Mouse (Mus musculus) heart, embryonic 11.5 days (tissue): ENCODE data around the gene Lig1. TPM values are rescaled to one million over a fixed set of nuclear protein-coding genes. Genes with fewer than 3 reads are reported as not detected.

Experiments used
- ATAC-seq: fragments of 200-750 bp; cut with Nextera tagmentation; replicated peaks from 2 replicates; pipeline ENCODE4 v1.8.0; 2017; ENCODE audit warnings: moderate library complexity; ENCODE audit not compliant: insufficient number of reproducible peaks, low FRiP score, low TSS enrichment
- H3K27ac ChIP-seq: fragments of 300-500 bp; sonication (generic); 2 replicates; pipeline ENCODE4 v1.5.1; 2014; ENCODE audit warnings: mild to moderate bottlenecking, low read depth, low read length
- H3K27me3 ChIP-seq: fragments of 300-500 bp; sonication (generic); 2 replicates; pipeline ENCODE4 v1.6.1; 2014; ENCODE audit warnings: mild to moderate bottlenecking, low read length, mixed read lengths; ENCODE audit not compliant: control insufficient read depth, insufficient read depth
- H3K36me3 ChIP-seq: fragments of 300-500 bp; sonication (generic); 2 replicates; pipeline ENCODE4 v1.6.1; 2014; ENCODE audit warnings: mild to moderate bottlenecking, low read length, moderate library complexity, mixed read lengths; ENCODE audit not compliant: control insufficient read depth, insufficient read depth
- H3K4me1 ChIP-seq: fragments of 300-500 bp; sonication (generic); 2 replicates; pipeline ENCODE4 v1.6.1; 2014; ENCODE audit warnings: low read length; ENCODE audit not compliant: control insufficient read depth, insufficient read depth
- H3K4me2 ChIP-seq: fragments of 300-500 bp; sonication (generic); 2 replicates; pipeline ENCODE4 v1.6.1; 2014; ENCODE audit warnings: mild to moderate bottlenecking, moderate library complexity
- H3K4me3 ChIP-seq: fragments of 300-500 bp; sonication (generic); 2 replicates; pipeline ENCODE4 v1.5.1; 2014; ENCODE audit warnings: low read depth, low read length
- H3K9ac ChIP-seq: fragments of 300-500 bp; sonication (generic); 2 replicates; pipeline ENCODE4 v1.6.1; 2014; ENCODE audit warnings: mild to moderate bottlenecking, low read depth, low read length, moderate library complexity
- H3K9me3 ChIP-seq: fragments of 300-500 bp; sonication (generic); replicated peaks from 2 replicates; pipeline ENCODE4 v1.6.1; 2016; ENCODE audit warnings: low read length; ENCODE audit not compliant: control insufficient read depth
- WGBS: fragments of 180-500 bp; shearing (Covaris S2); extraction: QIAGEN DNeasy Blood & Tissue Kit; methylation state at CpG from one replicate; pipeline ENCODE4 v1.1.7; 2014; ENCODE audit not compliant: insufficient replicate concordance; 5-methylcytosine and 5-hydroxymethylcytosine counted together
- polyA plus RNA-seq: library from polyadenylated mRNA; unstranded; fragments of >200 nt; fragmentation: Nextera tagmentation; extraction: Ambion mirVana; gene quantifications from 2 replicates; pipeline ENCODE4 v1.2.1, GENCODE M21; 2014

The Lig1 gene
- 84.6 and 95.3 TPM in 2 replicates for polyA plus RNA-seq

DNA sequence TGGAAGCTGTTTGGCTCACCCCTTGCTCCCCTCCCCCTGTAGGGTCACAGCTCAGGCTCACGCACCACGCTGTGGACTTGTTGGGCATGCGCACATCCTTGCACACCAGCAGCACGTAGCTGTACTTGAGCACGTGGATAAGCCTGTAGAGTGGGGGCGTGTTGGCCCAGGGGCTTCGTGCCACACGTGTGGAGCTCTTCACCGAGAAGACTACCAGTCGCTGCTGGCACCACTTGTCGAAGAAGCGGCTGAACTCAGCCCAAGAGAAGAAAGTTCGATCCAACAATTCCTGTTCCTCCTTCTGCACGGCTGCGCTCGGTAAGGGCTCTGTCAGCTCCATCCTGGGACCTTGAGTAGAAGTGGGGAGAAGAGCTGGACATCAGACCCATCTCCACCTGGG lies at the start of gene Lig1:
Gene Lig1, plus strand, starts transcription at position 203 of the 400 bp plus-strand sequence.
- H3K4me2 ChIP-seq = peak within 1 kb of the TSS; percentile 82
- H3K9me3 ChIP-seq = no peaks in the 10 kb centered on the region
- 93% methylated on average over 16 of the region's 16 CpGs for WGBS
- H3K27ac ChIP-seq = peak within 1 kb of the TSS; percentile 87
- peaks cover 4% of the 10 kb centered on the region; the same call in 1 of the 2 replicates for H3K4me1 ChIP-seq
- peaks cover 17% of the 10 kb centered on the region for H3K36me3 ChIP-seq
- H3K4me3 ChIP-seq = peak within 1 kb of the TSS; percentile 80
- H3K27me3 ChIP-seq = no peaks in the 10 kb centered on the region
- ATAC-seq = no peak
- peak within 1 kb of the TSS; percentile 86 for H3K9ac ChIP-seq

DNA sequence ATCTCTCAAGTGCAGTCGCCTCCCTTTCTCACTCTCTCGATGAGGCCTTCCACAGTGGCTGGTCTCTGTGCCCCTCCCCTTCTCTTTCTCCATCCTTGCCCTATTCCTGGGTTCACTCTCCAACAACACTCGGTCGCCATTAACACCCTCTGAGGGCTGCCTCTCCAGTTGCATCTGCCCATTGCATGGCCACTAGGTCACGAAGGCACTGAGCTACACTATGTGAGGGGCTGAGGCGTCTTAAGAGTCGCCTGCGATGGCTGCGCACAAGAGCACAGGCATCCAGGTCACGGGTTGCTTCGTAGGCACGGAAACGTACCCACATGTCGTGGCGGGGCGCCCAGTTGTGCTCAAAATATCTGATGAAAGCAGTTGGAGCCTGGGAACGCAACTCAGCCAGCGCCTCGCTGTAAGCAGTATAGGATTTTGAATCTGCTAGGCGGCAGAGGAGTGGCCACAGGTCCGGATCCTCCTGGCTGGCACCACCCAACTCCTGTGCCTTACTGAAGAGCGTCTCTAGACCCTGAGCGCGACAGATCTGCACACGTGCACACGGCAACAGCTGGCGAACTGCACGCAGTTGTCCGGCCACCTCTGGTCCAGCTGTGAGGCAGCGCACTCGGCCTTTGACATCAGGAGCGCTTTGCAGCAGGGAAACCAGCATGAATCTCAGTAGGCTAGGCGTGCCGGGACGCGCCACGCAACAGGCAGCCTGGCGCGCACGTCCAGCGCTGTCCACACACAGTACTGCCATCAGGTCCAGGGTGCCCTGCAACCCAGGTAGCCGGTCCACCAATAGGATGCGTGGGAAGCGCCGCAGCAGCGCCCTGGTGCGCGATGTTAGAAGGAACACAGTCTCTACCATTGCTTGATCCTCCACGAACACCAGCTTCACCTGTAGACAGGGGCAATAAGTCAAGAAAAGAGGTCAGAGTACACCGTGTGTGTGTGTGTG lies 16.1 kb upstream of the Lig1 start:
- 36% methylated on average over 50 of the region's 50 CpGs for WGBS

DNA sequence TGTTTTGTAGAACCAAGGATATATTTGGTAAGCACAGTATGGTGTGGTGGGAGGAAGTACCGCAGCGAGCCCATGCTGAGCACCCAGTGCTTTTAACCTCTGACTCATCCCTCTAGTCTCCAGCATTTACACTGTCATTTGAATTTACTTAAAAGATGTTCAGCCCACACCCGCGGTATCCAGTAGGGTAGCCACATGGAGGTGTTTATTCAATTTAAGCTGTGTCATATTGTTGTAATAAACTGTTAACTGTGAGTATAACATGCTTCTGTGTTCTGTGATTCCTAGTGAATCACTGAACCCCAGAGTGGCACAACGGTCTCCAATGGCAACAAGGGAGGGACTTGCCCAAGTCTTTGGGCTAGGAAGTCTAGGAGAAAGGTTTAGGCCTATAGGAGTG lies 13.2 kb upstream of the Lig1 start:
- Histone ChIP-seq H3K4me3 (no peak overlapping the region), H3K4me1 (no peaks in the 10 kb centered on the region), H3K36me3 (no peaks in the 10 kb centered on the region), H3K27me3 (peaks cover 6% of the 10 kb centered on the region), H3K27ac (no peak overlapping the region), H3K9ac (no peak overlapping the region), H3K4me2 (no peak overlapping the region), H3K9me3 (no peaks in the 10 kb centered on the region)
- WGBS = 81% methylated on average over 5 of the region's 5 CpGs
- no peak for ATAC-seq

More for the DNA sequence above, 16.1 kb upstream of the Lig1 start:
- H3K9me3 ChIP-seq = no peaks in the 10 kb centered on the region
- no peak overlapping the region for H3K27ac ChIP-seq
- no peaks in the 10 kb centered on the region for H3K4me1 ChIP-seq
- no peak overlapping the region for H3K9ac ChIP-seq
- peak overlapping the region; percentile 29 for H3K4me2 ChIP-seq
- H3K36me3 ChIP-seq = no peaks in the 10 kb centered on the region
- ATAC-seq = no peak; the same call in 1 of the 2 replicates
- H3K27me3 ChIP-seq = peaks cover 6% of the 10 kb centered on the region
- 0 out of 2 replicates have a peak overlapping the region, but pooled peaks have one; percentile 12 for H3K4me3 ChIP-seq

DNA sequence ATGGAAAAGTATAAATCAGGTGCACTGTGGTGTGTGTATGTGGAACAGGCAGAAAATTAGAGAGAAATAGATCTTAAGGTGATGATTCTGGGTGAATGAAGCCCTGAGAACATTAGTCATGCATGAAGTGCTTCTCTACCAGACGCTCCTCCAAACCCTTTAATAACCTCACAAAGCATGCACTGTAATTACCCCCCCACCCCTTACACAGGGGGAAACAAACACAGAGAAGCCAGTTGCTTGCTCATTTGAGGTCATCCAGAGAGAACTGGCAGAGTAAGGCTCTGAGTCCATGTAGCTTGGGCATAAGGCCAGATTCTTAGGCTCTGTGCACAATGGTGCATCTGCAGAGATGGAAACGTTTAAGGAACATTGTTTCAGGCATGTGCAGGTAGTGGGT lies 12.7 kb upstream of the Lig1 start:
- no peaks in the 10 kb centered on the region for H3K36me3 ChIP-seq
- WGBS = 85% methylated on average over 2 of the region's 2 CpGs
- ATAC-seq = no peak
- no peak overlapping the region for H3K4me2 ChIP-seq
- H3K27me3 ChIP-seq = peaks cover 6% of the 10 kb centered on the region
- no peak overlapping the region for H3K27ac ChIP-seq
- H3K4me1 ChIP-seq = no peaks in the 10 kb centered on the region
- no peak overlapping the region for H3K4me3 ChIP-seq
- H3K9me3 ChIP-seq = no peaks in the 10 kb centered on the region
- no peak overlapping the region for H3K9ac ChIP-seq

DNA sequence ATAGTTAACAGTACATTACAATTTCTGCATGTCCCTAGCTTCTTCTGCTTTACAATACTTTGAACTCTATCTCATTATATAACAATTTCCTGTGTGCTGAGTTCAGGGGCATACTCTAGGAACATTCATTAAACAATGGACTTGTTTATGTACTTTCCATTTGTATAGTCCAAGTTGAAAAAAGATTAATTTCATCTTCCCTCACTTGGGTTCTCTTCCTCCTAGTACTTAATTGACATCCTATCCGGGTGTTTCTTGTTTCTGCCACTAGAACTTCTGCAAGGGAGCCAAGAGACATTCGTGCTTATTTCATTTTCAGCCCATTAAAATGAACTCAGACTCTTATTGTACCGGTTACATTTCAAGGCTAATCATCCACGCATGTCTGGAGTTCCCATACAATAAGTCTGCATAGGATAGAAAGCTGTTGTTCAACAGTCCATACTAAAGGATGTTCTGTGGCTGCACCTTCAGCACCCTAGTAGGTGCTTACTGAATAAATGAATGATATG lies 8.3 kb upstream of the Lig1 start:
- Histone ChIP-seq H3K4me1 (no peaks in the 10 kb centered on the region), H3K4me2 (no peak overlapping the region), H3K9ac (no peak overlapping the region), H3K9me3 (no peaks in the 10 kb centered on the region), H3K4me3 (no peak overlapping the region), H3K27me3 (no peaks in the 10 kb centered on the region), H3K36me3 (0 out of 2 replicates have a peak, but pooled peaks cover under 1% of the 10 kb centered on the region), H3K27ac (no peak overlapping the region)
- 85% methylated on average over 4 of the region's 4 CpGs for WGBS
- ATAC-seq = no peak

DNA sequence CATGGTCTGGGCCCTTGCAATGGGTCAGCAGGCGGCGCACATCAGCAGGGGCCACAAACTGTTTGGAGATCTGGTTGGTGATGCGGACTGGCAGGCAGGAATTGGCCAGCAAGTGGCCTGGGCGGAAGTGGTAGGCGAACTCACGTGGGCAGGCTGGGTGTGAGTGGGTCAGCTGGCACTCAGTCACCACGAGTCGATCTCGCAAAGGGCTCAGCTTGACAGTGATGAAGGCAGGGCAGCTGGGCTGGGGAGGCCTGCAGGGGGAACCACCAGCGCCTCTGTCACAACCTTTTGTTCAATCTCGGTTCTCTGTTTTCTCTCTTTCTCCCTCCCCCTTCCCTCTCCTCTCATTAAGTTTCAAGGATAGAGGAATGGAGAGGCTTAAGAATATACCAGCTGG lies 7.7 kb upstream of the Lig1 start:
- Histone ChIP-seq H3K4me3 (no peak overlapping the region), H3K27ac (no peak overlapping the region), H3K27me3 (no peaks in the 10 kb centered on the region), H3K4me2 (no peak overlapping the region), H3K9ac (no peak overlapping the region), H3K36me3 (0 out of 2 replicates have a peak, but pooled peaks cover 2% of the 10 kb centered on the region), H3K4me1 (no peaks in the 10 kb centered on the region), H3K9me3 (no peaks in the 10 kb centered on the region)
- no peak for ATAC-seq
- 76% methylated on average over 11 of the region's 11 CpGs for WGBS

DNA sequence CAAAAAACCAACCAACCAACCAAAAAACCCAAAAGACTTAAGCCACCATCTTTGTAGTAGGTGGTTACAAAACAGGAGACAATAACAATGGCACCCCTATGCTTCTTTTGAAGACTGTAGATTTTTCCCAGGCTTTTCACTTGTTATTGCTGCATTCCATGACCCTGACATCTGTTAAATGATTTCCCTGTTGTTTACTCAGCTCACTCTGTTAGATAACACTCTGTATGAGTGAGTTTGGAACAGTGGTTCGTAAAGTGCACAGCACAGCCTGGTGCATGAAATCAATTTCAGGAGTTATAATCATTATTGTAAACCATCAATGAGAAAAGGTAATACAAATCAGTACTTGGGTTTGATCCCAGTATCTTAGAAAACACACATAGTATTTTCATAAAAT lies 5.4 kb upstream of the Lig1 start:
- no peak overlapping the region for H3K4me3 ChIP-seq
- no peak overlapping the region for H3K27ac ChIP-seq
- H3K4me1 ChIP-seq = no peaks in the 10 kb centered on the region
- H3K9me3 ChIP-seq = no peaks in the 10 kb centered on the region
- peaks cover 14% of the 10 kb centered on the region for H3K36me3 ChIP-seq
- WGBS = 71% methylated on average over 1 of the region's 1 CpGs
- no peak overlapping the region for H3K4me2 ChIP-seq
- H3K27me3 ChIP-seq = no peaks in the 10 kb centered on the region
- H3K9ac ChIP-seq = no peak overlapping the region
- ATAC-seq = no peak

DNA sequence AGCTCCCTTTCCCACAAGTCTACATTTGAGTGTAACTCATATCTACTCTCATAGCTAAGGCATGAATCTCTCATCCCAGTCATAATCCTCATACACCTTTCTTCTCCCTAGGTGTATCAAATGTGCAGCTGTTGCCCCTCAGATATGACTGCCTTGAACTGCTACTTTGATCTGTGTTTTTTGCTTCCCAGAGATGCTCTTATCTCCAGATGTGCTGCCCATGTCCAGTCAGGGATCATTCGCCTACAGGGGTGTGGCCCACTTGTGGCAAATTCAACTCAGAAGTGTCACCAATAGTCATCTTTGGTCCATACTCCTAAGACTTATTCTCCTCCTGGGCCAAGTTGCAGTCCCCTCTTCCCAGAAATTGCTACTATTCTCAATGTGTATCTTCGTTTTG lies 750 bp downstream of the Lig1 start:
- peak overlapping the region; percentile 86 for H3K9ac ChIP-seq
- peak overlapping the region; percentile 82 for H3K4me2 ChIP-seq
- peaks cover 17% of the 10 kb centered on the region for H3K36me3 ChIP-seq
- no peaks in the 10 kb centered on the region for H3K9me3 ChIP-seq
- WGBS = 28% methylated on average over 2 of the region's 2 CpGs
- no peaks in the 10 kb centered on the region for H3K27me3 ChIP-seq
- H3K4me3 ChIP-seq = peak overlapping the region; percentile 80
- ATAC-seq = no peak
- peaks cover 4% of the 10 kb centered on the region; the same call in 1 of the 2 replicates for H3K4me1 ChIP-seq
- peak overlapping the region; percentile 87; the same call in 1 of the 2 replicates for H3K27ac ChIP-seq
